Mouse (Mus musculus) gastrocnemius, postnatal 10 days (tissue): Measurements from ENCODE around the gene Phldb3. TPM values are rescaled to one million over a fixed set of nuclear protein-coding genes. Genes with fewer than 3 reads are reported as not detected.

Experiments used
- DNase-seq: peaks from one replicate; pipeline ENCODE4 v3.0.0; 2021; ENCODE audit warnings: mixed read lengths
- total RNA-seq, 2 experiments: library from RNA; stranded (reverse); gene quantifications; 2 replicates each; pipeline ENCODE4 v1.2.3; 2021

Phldb3 gene
- total RNA-seq, 2 experiments from 2014 or later: 0.77 to 0.80 TPM

- DNase-seq: no peak
These were observed 19.7 kb downstream of the Phldb3 start for GRCm38 (mm10) chr7:24630116-24630880.

- no peak for DNase-seq
These were observed 25.7 kb downstream of the Phldb3 start, which contains the start of gene Lypd3 for GRCm38 (mm10) chr7:24636264-24636663. Gene Lypd3, plus strand, starts transcription at chr7:24636550.

- DNase-seq: no peak
These were observed 26.5 kb downstream of the Phldb3 start for GRCm38 (mm10) chr7:24637046-24637445.

GRCm38 (mm10) chr7:24638026-24638856 lies 27.7 kb downstream of the Phldb3 start:
- DNase-seq: no peak

- DNase-seq: no peak
These were observed 29.9 kb downstream of the Phldb3 start for GRCm38 (mm10) chr7:24640450-24640849.

GRCm38 (mm10) chr7:24642491-24642890 lies 31.9 kb downstream of the Phldb3 start:
- peak; percentile 63 for DNase-seq

- no peak for DNase-seq
These were observed 33.9 kb downstream of the Phldb3 start for GRCm38 (mm10) chr7:24644492-24644891.

- DNase-seq: no peak
These were observed 34.4 kb downstream of the Phldb3 start for GRCm38 (mm10) chr7:24644996-24645395.

GRCm38 (mm10) chr7:24646486-24646885 lies 35.9 kb downstream of the Phldb3 start:
- DNase-seq: no peak

- DNase-seq: peak; percentile 59
These were observed 43.1 kb downstream of the Phldb3 start for GRCm38 (mm10) chr7:24653681-24654080.

- no peak for DNase-seq
These were observed 49.3 kb downstream of the Phldb3 start for GRCm38 (mm10) chr7:24659737-24660357.

GRCm38 (mm10) chr7:24661118-24661904 lies 50.7 kb downstream of the Phldb3 start:
- DNase-seq: no peak

- DNase-seq: peak; percentile 72
These were observed 52.0 kb downstream of the Phldb3 start for GRCm38 (mm10) chr7:24662575-24662974.

GRCm38 (mm10) chr7:24664301-24664700 lies 53.7 kb downstream of the Phldb3 start:
- DNase-seq: no peak

- DNase-seq: no peak
These were observed 54.4 kb downstream of the Phldb3 start for GRCm38 (mm10) chr7:24664959-24665358.

GRCm38 (mm10) chr7:24671944-24672439 lies 61.4 kb downstream of the Phldb3 start:
- no peak for DNase-seq

- DNase-seq: no peak
These were observed 66.0 kb downstream of the Phldb3 start, which contains the start of gene Tex101 for GRCm38 (mm10) chr7:24676575-24676974. Gene Tex101, minus strand, starts transcription at chr7:24676675.
